Mouse (Mus musculus): Measurements from ENCODE around the gene Hoxa9. TPM values are rescaled to one million over a fixed set of nuclear protein-coding genes. Genes with fewer than 3 reads are reported as not detected.

Gene Hoxa9
- polyA plus RNA-seq, 1 experiment from 2014 or later: not detected

GRCm38 (mm10) chr6:52231885-52232567, 1.1 kb upstream of the Hoxa9 start:
- Histone ChIP-seq H3K27me3 (peaks cover 93% of the 10 kb centered on the region), H3K9ac (no peak overlapping the region), H3K4me2 (replicated peaks) (no peak overlapping the region)

GRCm38 (mm10) chr6:52229558-52230416, 1.1 kb downstream of the Hoxa9 start:
- Histone ChIP-seq H3K9ac (no peak overlapping the region), H3K9me3 (no peaks in the 10 kb centered on the region), H3K27ac (no peak overlapping the region), H3K27me3 (peaks cover 93% of the 10 kb centered on the region), H3K4me3 (no peak overlapping the region), H3K36me3 (no peaks in the 10 kb centered on the region), H3K4me2 (replicated peaks) (no peak overlapping the region), H3K4me1 (no peaks in the 10 kb centered on the region)
- WGBS: 2% methylated on average over 42 of the region's 44 CpGs
- ATAC-seq (ENCODE audit: insufficient number of reproducible peaks, insufficient read depth, low FRiP score, low TSS enrichment): no peak

More at GRCm38 (mm10) chr6:52231885-52232567, 1.1 kb upstream of the Hoxa9 start:
- under 1% methylated on average over 18 of the region's 18 CpGs for WGBS
- Histone ChIP-seq H3K27ac (no peak overlapping the region), H3K4me1 (no peaks in the 10 kb centered on the region), H3K36me3 (no peaks in the 10 kb centered on the region), H3K4me3 (no peak overlapping the region), H3K9me3 (no peaks in the 10 kb centered on the region)
- no peak for ATAC-seq (ENCODE audit: insufficient number of reproducible peaks, insufficient read depth, low FRiP score, low TSS enrichment)

GRCm38 (mm10) chr6:52228475-52229465, 2.1 kb downstream of the Hoxa9 start:
- no peak for ATAC-seq (ENCODE audit: insufficient number of reproducible peaks, insufficient read depth, low FRiP score, low TSS enrichment)
- no peaks in the 10 kb centered on the region for H3K9me3 ChIP-seq
- H3K4me1 ChIP-seq: no peaks in the 10 kb centered on the region
- peaks cover 93% of the 10 kb centered on the region for H3K27me3 ChIP-seq
- 1% methylated on average over 38 of the region's 38 CpGs for WGBS
- no peak overlapping the region for H3K4me2 ChIP-seq (replicated peaks)
- no peak overlapping the region for H3K9ac ChIP-seq
- H3K36me3 ChIP-seq: no peaks in the 10 kb centered on the region
- H3K27ac ChIP-seq: no peak overlapping the region
- H3K4me3 ChIP-seq: no peak overlapping the region

GRCm38 (mm10) chr6:52227470-52228222, 3.2 kb downstream of the Hoxa9 start:
- Histone ChIP-seq H3K36me3 (no peaks in the 10 kb centered on the region), H3K4me1 (no peaks in the 10 kb centered on the region), H3K4me2 (replicated peaks) (no peak overlapping the region), H3K9me3 (no peaks in the 10 kb centered on the region), H3K9ac (no peak overlapping the region), H3K27ac (no peak overlapping the region), H3K27me3 (peaks cover 93% of the 10 kb centered on the region), H3K4me3 (no peak overlapping the region)
- ATAC-seq (ENCODE audit: insufficient number of reproducible peaks, insufficient read depth, low FRiP score, low TSS enrichment): no peak
- whole genome bisulfite sequencing: 2% methylated on average over 11 of the region's 11 CpGs

- no peak overlapping the region for H3K4me3 ChIP-seq
- no peak overlapping the region for H3K9ac ChIP-seq
- H3K4me2 ChIP-seq (replicated peaks): no peak overlapping the region
- 3% methylated on average over 26 of the region's 26 CpGs for WGBS
- H3K27ac ChIP-seq: no peak overlapping the region
- no peaks in the 10 kb centered on the region for H3K9me3 ChIP-seq
- no peak for ATAC-seq (ENCODE audit: insufficient number of reproducible peaks, insufficient read depth, low FRiP score, low TSS enrichment)
- no peaks in the 10 kb centered on the region for H3K36me3 ChIP-seq
- peaks cover 93% of the 10 kb centered on the region for H3K27me3 ChIP-seq
- no peaks in the 10 kb centered on the region for H3K4me1 ChIP-seq
Measured at GRCm38 (mm10) chr6:52226569-52227257, 4.2 kb downstream of the Hoxa9 start.

- Histone ChIP-seq H3K9me3 (no peaks in the 10 kb centered on the region), H3K4me2 (replicated peaks) (no peak overlapping the region), H3K4me1 (no peaks in the 10 kb centered on the region), H3K4me3 (no peak overlapping the region), H3K9ac (no peak overlapping the region), H3K27me3 (peaks cover 97% of the 10 kb centered on the region), H3K27ac (no peak overlapping the region), H3K36me3 (no peaks in the 10 kb centered on the region)
- no peak for ATAC-seq (ENCODE audit: insufficient number of reproducible peaks, insufficient read depth, low FRiP score, low TSS enrichment)
- 3% methylated on average over 69 of the region's 69 CpGs for whole genome bisulfite sequencing
Measured at GRCm38 (mm10) chr6:52225612-52226568, 5.0 kb downstream of the Hoxa9 start.

- H3K36me3 ChIP-seq: no peaks in the 10 kb centered on the region
- no peaks in the 10 kb centered on the region for H3K9me3 ChIP-seq
- no peaks in the 10 kb centered on the region for H3K4me1 ChIP-seq
- no peak for ATAC-seq (ENCODE audit: insufficient number of reproducible peaks, insufficient read depth, low FRiP score, low TSS enrichment)
- peaks cover 95% of the 10 kb centered on the region for H3K27me3 ChIP-seq
- no peak overlapping the region for H3K27ac ChIP-seq
- WGBS: 1% methylated on average over 36 of the region's 36 CpGs
- no peak overlapping the region for H3K9ac ChIP-seq
- no peak overlapping the region for H3K4me2 ChIP-seq (replicated peaks)
- H3K4me3 ChIP-seq: no peak overlapping the region
Measured at GRCm38 (mm10) chr6:52224895-52225611, 5.8 kb downstream of the Hoxa9 start.

GRCm38 (mm10) chr6:52223939-52224760, 6.7 kb downstream of the Hoxa9 start:
- Histone ChIP-seq H3K9ac (no peak overlapping the region), H3K9me3 (no peaks in the 10 kb centered on the region), H3K4me2 (replicated peaks) (no peak overlapping the region), H3K4me1 (no peaks in the 10 kb centered on the region), H3K4me3 (no peak overlapping the region), H3K27ac (no peak overlapping the region), H3K36me3 (no peaks in the 10 kb centered on the region), H3K27me3 (peaks cover 95% of the 10 kb centered on the region)
- WGBS: 1% methylated on average over 24 of the region's 24 CpGs
- ATAC-seq (ENCODE audit: insufficient number of reproducible peaks, insufficient read depth, low FRiP score, low TSS enrichment): no peak

GRCm38 (mm10) chr6:52222729-52223128, 8.2 kb downstream of the Hoxa9 start:
- Histone ChIP-seq H3K4me1 (no peaks in the 10 kb centered on the region), H3K9ac (no peak overlapping the region), H3K27ac (no peak overlapping the region), H3K4me2 (replicated peaks) (no peak overlapping the region), H3K9me3 (no peaks in the 10 kb centered on the region), H3K27me3 (peaks cover 98% of the 10 kb centered on the region), H3K4me3 (no peak overlapping the region), H3K36me3 (no peaks in the 10 kb centered on the region)
- WGBS: 8% methylated on average over 13 of the region's 13 CpGs
- ATAC-seq (ENCODE audit: insufficient number of reproducible peaks, insufficient read depth, low FRiP score, low TSS enrichment): no peak

Data from embryonic facial prominence, embryonic 12.5 days (tissue).